Mouse (Mus musculus) liver, embryonic 11.5 days (tissue): ENCODE results near the gene Hoxa7. TPM values are rescaled to one million over a fixed set of nuclear protein-coding genes. Genes with fewer than 3 reads are reported as not detected.

ENCODE experiments used
- ATAC-seq: fragments of 200-750 bp; cut with Nextera tagmentation; replicated peaks from 2 replicates; pipeline ENCODE4 v1.8.0; 2017; ENCODE audit warnings: moderate number of reproducible peaks, mild to moderate bottlenecking, moderate TSS enrichment, moderate library complexity; ENCODE audit not compliant: low FRiP score
- DNase-seq: peaks from one replicate; pipeline ENCODE4 v3.0.0-alpha.2; 2017; ENCODE audit warnings: low spot score
- H3K27ac ChIP-seq: fragments of 300-500 bp; sonication (generic); 2 replicates; pipeline ENCODE4 v1.5.1; 2014; ENCODE audit warnings: mild to moderate bottlenecking, low read depth, low read length, control low read depth
- H3K27me3 ChIP-seq: fragments of 300-500 bp; sonication (generic); replicated peaks from 2 replicates; pipeline ENCODE4 v1.6.1; 2014; ENCODE audit warnings: low read length, mixed read lengths; ENCODE audit not compliant: control insufficient read depth, insufficient read depth
- H3K36me3 ChIP-seq: fragments of 300-500 bp; sonication (generic); 2 replicates; pipeline ENCODE4 v1.6.1; 2014; ENCODE audit warnings: mild to moderate bottlenecking, low read length, moderate library complexity, mixed read lengths; ENCODE audit not compliant: control insufficient read depth, insufficient read depth
- H3K4me1 ChIP-seq: fragments of 300-500 bp; sonication (generic); replicated peaks from 2 replicates; pipeline ENCODE4 v1.6.1; 2014; ENCODE audit warnings: low read length, mixed read lengths; ENCODE audit not compliant: control insufficient read depth, insufficient read depth
- H3K4me2 ChIP-seq: fragments of 300-500 bp; sonication (generic); 2 replicates; pipeline ENCODE4 v1.6.1; 2014; ENCODE audit warnings: mild to moderate bottlenecking, control low read depth, moderate library complexity
- H3K4me3 ChIP-seq: fragments of 300-500 bp; sonication (generic); 2 replicates; pipeline ENCODE4 v1.5.1; 2014; ENCODE audit warnings: low read depth, low read length, control low read depth
- H3K9ac ChIP-seq: fragments of 300-500 bp; sonication (generic); 2 replicates; pipeline ENCODE4 v1.6.1; 2014; ENCODE audit warnings: low read depth, low read length, control low read depth
- H3K9me3 ChIP-seq: fragments of 300-500 bp; sonication (generic); 2 replicates; pipeline ENCODE4 v1.6.1; 2016; ENCODE audit warnings: low read length, inconsistent platforms, mixed read lengths; ENCODE audit not compliant: control insufficient read depth
- WGBS: fragments of 180-500 bp; shearing (Covaris S2); extraction: QIAGEN DNeasy Blood & Tissue Kit; methylation state at CpG from one replicate; pipeline ENCODE4 v1.1.7; 2014; 5-methylcytosine and 5-hydroxymethylcytosine counted together
- polyA plus RNA-seq: library from polyadenylated mRNA; unstranded; fragments of >200 nt; fragmentation: Nextera tagmentation; extraction: Ambion mirVana; gene quantifications from 2 replicates; pipeline ENCODE4 v1.2.1, GENCODE M21; 2014

Gene Hoxa7
- polyA plus RNA-seq, 1 experiment from 2014 or later = 2.7 TPM

GRCm38 (mm10) chr6:52248638-52249414 is 27.2 kb upstream of the Hoxa7 start:
- no peak overlapping the region for H3K9ac ChIP-seq
- H3K4me3 ChIP-seq = no peak overlapping the region
- H3K27me3 ChIP-seq = peaks cover 100% of the 10 kb centered on the region
- DNase-seq (no peak), ATAC-seq (no peak)
- WGBS = 2% methylated on average over 27 of the region's 27 CpGs
- no peaks in the 10 kb centered on the region for H3K9me3 ChIP-seq
- no peaks in the 10 kb centered on the region for H3K36me3 ChIP-seq
- H3K4me2 ChIP-seq = no peak overlapping the region
- no peaks in the 10 kb centered on the region for H3K4me1 ChIP-seq
- no peak overlapping the region for H3K27ac ChIP-seq

DNA sequence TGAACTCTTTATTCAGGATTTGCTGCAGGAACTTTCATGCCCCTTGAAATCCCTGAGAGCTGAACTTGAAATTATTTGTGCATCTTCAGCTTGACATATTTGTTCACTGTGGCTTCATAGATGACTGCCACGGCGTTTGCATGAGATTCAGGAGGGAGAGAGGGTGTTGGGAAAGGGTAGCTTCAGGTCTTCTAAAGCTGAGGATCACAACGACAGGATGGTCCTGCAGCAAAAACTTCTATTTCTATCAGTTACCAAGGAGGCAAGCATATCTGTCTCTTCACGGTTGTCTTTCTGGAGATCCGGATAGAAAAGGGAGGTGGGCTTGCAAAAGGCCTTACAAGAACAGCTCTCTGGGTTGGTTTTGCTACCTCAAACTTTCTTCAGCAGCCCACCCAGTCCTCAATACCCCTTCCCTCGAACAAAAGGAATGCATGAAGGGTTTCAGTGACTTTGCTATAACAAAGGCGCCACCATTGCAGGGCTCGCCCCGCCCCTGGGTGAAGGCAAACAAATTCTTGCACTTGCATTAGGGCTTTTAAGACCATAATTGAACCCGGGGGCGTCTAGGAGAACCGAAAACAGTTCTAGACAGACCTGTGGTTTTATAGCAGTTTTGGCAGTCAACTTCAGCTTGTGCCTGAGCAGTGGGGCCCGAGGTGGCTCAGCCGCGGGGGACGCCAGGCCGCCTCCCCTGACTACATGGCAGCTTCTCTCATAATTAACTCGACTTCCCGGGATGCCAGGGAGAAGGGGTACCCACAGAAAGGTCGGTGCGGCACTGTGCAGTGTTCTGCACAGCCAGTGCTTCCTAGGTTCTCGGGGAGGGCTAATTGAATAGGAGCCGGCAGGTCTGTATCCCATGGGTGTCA is 26.3 kb upstream of the Hoxa7 start:
- H3K9ac ChIP-seq = no peak overlapping the region
- WGBS = 3% methylated on average over 23 of the region's 23 CpGs

DNA sequence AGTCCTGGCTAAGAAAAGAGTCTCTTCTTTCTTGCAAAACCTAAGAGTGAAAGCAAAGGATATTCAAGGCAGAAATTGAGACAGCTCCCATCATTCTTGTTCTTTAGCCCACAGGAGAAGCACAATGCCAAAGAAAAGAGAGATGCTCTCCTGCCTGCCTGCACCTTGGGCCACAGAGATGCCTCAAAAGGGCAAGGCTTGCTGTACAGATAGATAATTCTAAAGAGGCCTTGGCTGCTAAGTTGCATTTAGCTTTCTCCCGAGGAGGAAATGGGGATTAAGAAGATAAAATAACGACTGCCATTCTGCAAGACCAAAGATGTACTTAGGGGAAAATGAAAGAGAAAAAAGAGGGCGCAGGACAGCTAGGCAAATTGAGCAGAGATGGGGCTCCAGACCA is 25.3 kb upstream of the Hoxa7 start:
- H3K4me1 ChIP-seq = no peaks in the 10 kb centered on the region
- H3K4me3 ChIP-seq = no peak overlapping the region
- H3K9me3 ChIP-seq = no peaks in the 10 kb centered on the region
- no peak overlapping the region for H3K27ac ChIP-seq
- no peaks in the 10 kb centered on the region for H3K36me3 ChIP-seq
- H3K27me3 ChIP-seq = peaks cover 100% of the 10 kb centered on the region
- no peak overlapping the region for H3K4me2 ChIP-seq
- WGBS = 4% methylated on average over 3 of the region's 3 CpGs
- no peak for DNase-seq
- H3K9ac ChIP-seq = no peak overlapping the region
- no peak for ATAC-seq

More for the DNA sequence above, 26.3 kb upstream of the Hoxa7 start:
- ATAC-seq = no peak
- Histone ChIP-seq H3K27ac (no peak overlapping the region), H3K9me3 (no peaks in the 10 kb centered on the region), H3K4me2 (no peak overlapping the region), H3K36me3 (no peaks in the 10 kb centered on the region), H3K27me3 (peaks cover 100% of the 10 kb centered on the region), H3K4me3 (no peak overlapping the region), H3K4me1 (no peaks in the 10 kb centered on the region)
- DNase-seq = peak; percentile 39

DNA sequence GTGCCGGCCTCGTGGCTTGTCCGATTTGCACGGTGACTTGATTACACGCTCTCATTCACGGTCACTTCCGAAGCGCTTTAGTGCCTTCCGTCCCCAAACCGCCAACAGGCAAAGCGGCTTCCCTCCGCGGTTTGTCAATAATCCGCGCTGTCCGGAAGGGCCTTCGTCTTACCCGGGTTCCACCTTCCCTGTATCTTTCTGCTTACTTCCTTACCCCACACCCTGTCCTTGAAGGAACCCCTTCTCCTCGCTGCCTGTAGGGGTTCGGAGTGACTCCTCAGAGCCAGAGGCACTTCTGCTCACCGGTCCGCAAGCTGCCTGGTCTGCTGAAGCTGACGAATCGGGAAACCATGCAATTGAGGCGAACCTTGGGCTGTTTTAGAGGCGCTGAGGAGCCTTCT is 24.7 kb upstream of the Hoxa7 start:
- no peak overlapping the region for H3K9ac ChIP-seq
- H3K27me3 ChIP-seq = peaks cover 100% of the 10 kb centered on the region
- ATAC-seq = no peak
- H3K4me3 ChIP-seq = no peak overlapping the region
- H3K4me2 ChIP-seq = no peak overlapping the region
- H3K36me3 ChIP-seq = no peaks in the 10 kb centered on the region
- peak; percentile 43 for DNase-seq
- H3K4me1 ChIP-seq = no peaks in the 10 kb centered on the region
- under 1% methylated on average over 26 of the region's 26 CpGs for WGBS
- H3K27ac ChIP-seq = no peak overlapping the region
- no peaks in the 10 kb centered on the region for H3K9me3 ChIP-seq

GRCm38 (mm10) chr6:52245757-52246142 is 24.1 kb upstream of the Hoxa7 start, which contains the start of gene Hoxa11:
TSS of gene Hoxa11 (minus strand) at chr6:52245810.
- Histone ChIP-seq H3K4me3 (0 out of 2 replicates have a peak within 1 kb of the TSS, but pooled peaks have one; percentile 10), H3K36me3 (no peaks in the 10 kb centered on the region), H3K4me1 (no peaks in the 10 kb centered on the region), H3K4me2 (no peak within 1 kb of the TSS), H3K9ac (no peak within 1 kb of the TSS), H3K9me3 (no peaks in the 10 kb centered on the region), H3K27ac (no peak within 1 kb of the TSS), H3K27me3 (peaks cover 100% of the 10 kb centered on the region)
- 1% methylated on average over 20 of the region's 20 CpGs for WGBS
- DNase-seq (no peak), ATAC-seq (no peak)

- 2% methylated on average over 65 of the region's 71 CpGs for whole genome bisulfite sequencing
- no peak overlapping the region for H3K27ac ChIP-seq
- peak; percentile 57 for DNase-seq
- H3K27me3 ChIP-seq = peaks cover 100% of the 10 kb centered on the region
- H3K36me3 ChIP-seq = no peaks in the 10 kb centered on the region
- ATAC-seq = no peak
- H3K4me3 ChIP-seq = 0 out of 2 replicates have a peak overlapping the region, but pooled peaks have one; percentile 10
- H3K4me2 ChIP-seq = no peak overlapping the region
- H3K4me1 ChIP-seq = no peaks in the 10 kb centered on the region
- H3K9me3 ChIP-seq = no peaks in the 10 kb centered on the region
- H3K9ac ChIP-seq = no peak overlapping the region
These were observed 23.5 kb upstream of the Hoxa7 start for GRCm38 (mm10) chr6:52245040-52245756.

GRCm38 (mm10) chr6:52244471-52245039 is 22.9 kb upstream of the Hoxa7 start:
- DNase-seq = no peak
- Histone ChIP-seq H3K4me1 (no peaks in the 10 kb centered on the region), H3K27ac (no peak overlapping the region), H3K27me3 (peaks cover 100% of the 10 kb centered on the region), H3K9me3 (no peaks in the 10 kb centered on the region), H3K36me3 (no peaks in the 10 kb centered on the region), H3K9ac (no peak overlapping the region), H3K4me2 (no peak overlapping the region), H3K4me3 (0 out of 2 replicates have a peak overlapping the region, but pooled peaks have one; percentile 10)
- ATAC-seq = no peak
- WGBS = 2% methylated on average over 23 of the region's 23 CpGs

DNA sequence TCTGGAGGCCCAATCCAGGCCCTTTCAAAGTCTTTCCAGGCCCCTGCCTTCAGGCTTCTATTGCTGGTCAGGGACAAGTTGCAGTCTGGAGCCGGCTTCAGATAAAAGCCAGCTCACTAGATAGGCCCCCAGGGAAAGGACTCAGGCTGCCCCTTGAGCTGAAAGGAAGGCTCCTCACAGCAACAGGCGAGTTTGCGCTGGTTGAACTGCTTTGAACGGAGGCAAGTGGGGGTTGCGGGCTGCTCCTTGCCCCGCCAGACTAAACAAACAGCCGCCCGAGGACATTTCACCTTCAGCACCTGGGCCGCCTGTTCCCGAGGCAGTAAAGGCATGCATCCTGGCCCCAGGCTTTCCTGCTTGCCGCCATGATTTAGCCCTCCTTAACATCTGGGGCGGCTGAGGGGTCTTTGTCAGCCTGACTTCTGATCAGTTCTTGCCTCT is 22.0 kb upstream of the Hoxa7 start:
- peaks cover 98% of the 10 kb centered on the region for H3K27me3 ChIP-seq
- no peaks in the 10 kb centered on the region for H3K36me3 ChIP-seq
- ATAC-seq (no peak), DNase-seq (no peak)
- no peak overlapping the region for H3K9ac ChIP-seq
- H3K4me1 ChIP-seq = no peaks in the 10 kb centered on the region
- H3K4me3 ChIP-seq = no peak overlapping the region
- no peak overlapping the region for H3K27ac ChIP-seq
- 3% methylated on average over 12 of the region's 12 CpGs for WGBS
- no peak overlapping the region for H3K4me2 ChIP-seq
- no peaks in the 10 kb centered on the region for H3K9me3 ChIP-seq
